Mouse (Mus musculus): Measurements from ENCODE around the gene Tm9sf1. TPM values are rescaled to one million over a fixed set of nuclear protein-coding genes. Genes with fewer than 3 reads are reported as not detected.
A peak's percentile ranks its signal among the peaks of the same experiment; 100 is the strongest.

The Tm9sf1 gene
- polyA plus RNA-seq, 1 experiment from 2014 or later = 126 TPM

DNA sequence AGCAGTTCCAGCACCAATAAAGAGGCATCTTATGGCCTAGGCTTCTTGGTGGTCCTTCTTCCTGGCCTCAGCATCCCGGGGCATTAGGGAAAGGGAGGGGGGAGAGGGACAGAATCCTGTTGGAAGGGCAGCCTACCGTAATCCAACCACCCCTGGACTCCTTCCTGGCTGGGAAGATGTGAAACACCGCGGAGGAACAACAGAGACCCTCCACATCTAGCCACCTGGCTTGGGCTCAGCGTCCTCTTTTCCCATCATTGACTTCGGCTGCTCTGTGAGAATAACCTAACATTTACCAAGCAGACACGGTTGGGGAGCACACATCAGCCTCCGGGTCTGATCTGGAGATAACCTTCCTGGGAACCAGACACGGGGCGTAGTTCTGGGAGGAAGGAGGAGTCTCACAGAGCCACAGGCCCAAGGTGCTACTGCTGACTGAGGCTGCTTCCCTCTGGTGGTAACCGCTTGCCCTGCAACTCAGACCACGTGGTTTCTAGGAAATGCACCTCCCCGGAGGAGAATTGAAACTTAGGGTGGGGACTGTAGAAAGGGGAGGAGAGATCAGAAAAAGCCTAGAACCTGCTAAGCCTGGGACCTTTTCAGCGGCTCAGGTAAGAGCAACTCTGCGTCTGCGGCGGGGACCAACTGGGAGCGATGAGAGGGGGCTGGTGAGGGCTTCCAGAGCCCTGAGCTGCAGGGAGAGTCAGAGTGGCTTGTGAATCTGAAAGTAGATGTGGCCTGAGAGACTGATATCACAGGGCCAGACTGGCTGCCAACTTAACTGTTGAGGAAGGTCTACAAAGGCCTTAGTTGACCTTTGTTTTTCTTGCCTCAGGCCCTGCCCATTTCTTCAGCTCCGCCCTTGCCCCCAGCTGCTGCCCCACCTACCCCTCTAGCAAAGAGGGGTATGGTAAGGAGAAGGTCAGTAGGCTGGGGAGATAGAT, 39.7 kb downstream of the Tm9sf1 start:
- H3K4me1 ChIP-seq = peaks cover 16% of the 10 kb centered on the region
- H3K9ac ChIP-seq = peak overlapping the region; percentile 33; the same call in 1 of the 2 replicates
- peak overlapping the region; percentile 39 for H3K4me3 ChIP-seq
- no peaks in the 10 kb centered on the region for H3K9me3 ChIP-seq
- peaks cover 65% of the 10 kb centered on the region for H3K36me3 ChIP-seq
- H3K27ac ChIP-seq = peak overlapping the region; percentile 76
- no peaks in the 10 kb centered on the region for H3K27me3 ChIP-seq
- peak; percentile 89 for ATAC-seq (ENCODE audit: borderline replicate concordance, extremely low read depth, low FRiP score, low TSS enrichment)
- 10% methylated on average over 19 of the region's 19 CpGs for WGBS
- H3K4me2 ChIP-seq = peak overlapping the region; percentile 61

DNA sequence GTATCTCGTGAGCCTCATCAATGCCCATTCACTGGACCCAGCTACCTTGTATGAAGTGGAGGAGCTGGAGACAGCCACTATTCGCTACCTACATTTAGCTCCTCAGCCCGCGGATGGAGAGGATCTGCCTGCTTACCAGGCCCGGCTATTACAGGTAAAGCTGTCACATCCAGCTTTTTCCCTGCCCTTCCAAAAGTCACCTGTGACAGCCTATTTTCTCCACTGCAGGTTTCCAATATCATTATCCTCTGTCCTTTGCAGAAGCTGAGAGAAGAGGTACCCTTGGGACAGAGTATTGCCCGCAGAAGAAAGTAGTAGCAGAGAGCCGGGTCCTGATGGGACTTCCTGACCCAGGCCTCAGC, 40.4 kb downstream of the Tm9sf1 start, which contains the start of gene Irf9:
TSS of gene Irf9 (plus strand) at position 301 of the 362 bp plus-strand sequence.
- peak within 1 kb of the TSS; percentile 33; the same call in 1 of the 2 replicates for H3K9ac ChIP-seq
- no peak for ATAC-seq (ENCODE audit: borderline replicate concordance, extremely low read depth, low FRiP score, low TSS enrichment)

DNA sequence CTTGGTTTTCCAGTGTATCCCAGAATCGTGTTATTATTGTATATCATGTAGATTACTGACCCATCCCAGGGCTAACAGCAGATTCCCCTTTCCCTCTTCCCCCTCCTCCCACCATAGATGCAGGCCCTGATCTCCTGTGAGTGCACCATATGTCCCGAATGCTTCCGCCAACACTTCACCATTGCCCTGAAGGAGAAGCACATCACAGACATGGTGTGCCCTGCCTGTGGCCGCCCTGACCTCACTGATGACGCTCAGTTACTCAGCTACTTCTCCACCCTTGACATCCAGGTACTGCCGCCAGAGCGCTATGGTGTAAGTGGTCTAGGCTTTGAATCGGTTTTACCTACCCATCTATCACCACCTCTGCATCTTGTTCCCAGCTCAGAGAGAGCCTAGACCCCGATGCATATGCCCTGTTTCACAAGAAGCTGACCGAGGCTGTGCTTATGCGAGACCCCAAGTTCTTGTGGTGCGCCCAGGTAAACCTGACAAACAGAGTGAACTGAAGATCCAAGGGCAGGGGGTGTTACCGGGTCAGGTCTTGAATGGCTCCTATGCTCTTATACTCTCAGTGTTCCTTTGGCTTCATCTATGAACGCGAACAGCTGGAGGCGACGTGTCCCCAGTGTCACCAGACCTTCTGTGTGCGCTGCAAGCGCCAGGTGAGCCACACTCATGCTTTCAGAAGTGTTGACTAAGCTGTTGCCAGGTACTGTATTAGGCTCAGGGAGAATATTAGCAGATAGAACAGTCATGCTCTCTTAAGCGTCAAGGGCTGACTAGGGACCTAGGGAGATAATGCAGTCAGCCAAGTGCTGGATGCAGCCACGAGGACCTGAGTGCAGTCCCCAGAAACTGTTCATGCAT, 44.9 kb downstream of the Tm9sf1 start:
- Histone ChIP-seq H3K36me3 (peaks cover 80% of the 10 kb centered on the region), H3K27me3 (no peaks in the 10 kb centered on the region), H3K4me3 (no peak overlapping the region), H3K4me2 (no peak overlapping the region), H3K9ac (no peak overlapping the region), H3K27ac (no peak overlapping the region), H3K9me3 (no peaks in the 10 kb centered on the region), H3K4me1 (peaks cover 5% of the 10 kb centered on the region; the same call in 1 of the 2 replicates)
- WGBS = 92% methylated on average over 21 of the region's 21 CpGs
- no peak for ATAC-seq (ENCODE audit: borderline replicate concordance, extremely low read depth, low FRiP score, low TSS enrichment)

More for the DNA sequence above, 40.4 kb downstream of the Tm9sf1 start, which contains the start of gene Irf9:
- Histone ChIP-seq H3K9me3 (no peaks in the 10 kb centered on the region), H3K4me3 (peak within 1 kb of the TSS; percentile 39), H3K27me3 (no peaks in the 10 kb centered on the region), H3K4me2 (peak within 1 kb of the TSS; percentile 61), H3K27ac (peak within 1 kb of the TSS; percentile 76), H3K4me1 (peaks cover 16% of the 10 kb centered on the region), H3K36me3 (peaks cover 64% of the 10 kb centered on the region)
- whole genome bisulfite sequencing = 79% methylated on average over 7 of the region's 7 CpGs

DNA sequence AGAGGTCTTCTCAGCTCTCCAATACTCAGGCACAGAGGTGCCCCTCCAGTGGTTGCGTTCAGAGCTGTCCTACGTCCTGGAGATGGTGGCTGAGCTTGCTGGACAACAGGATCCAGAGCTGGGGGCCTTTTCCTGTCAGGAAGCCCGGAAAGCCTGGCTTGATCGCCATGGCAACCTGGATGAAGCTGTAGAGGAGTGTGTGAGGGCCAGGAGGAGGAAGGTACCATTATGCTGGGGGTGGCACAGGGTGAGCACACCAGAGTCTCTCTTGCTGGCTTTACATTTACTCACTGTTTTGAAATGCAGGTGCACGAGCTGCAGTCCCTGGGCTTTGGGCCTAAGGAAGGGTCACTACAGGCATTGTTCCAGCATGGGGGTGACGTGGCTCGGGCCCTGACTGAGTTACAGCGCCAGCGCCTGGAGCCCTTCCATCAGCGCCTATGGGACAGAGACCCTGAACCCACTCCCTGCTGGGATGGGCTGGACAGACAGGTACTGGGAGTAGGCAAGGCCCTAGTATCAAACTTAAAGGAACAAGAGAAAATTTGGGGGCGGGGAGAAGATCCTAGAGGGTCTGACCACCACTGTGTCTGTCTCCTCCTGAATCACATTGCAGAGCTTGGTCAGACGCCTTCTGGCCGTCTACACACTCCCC, 47.4 kb downstream of the Tm9sf1 start:
- Histone ChIP-seq H3K9ac (no peak overlapping the region), H3K4me2 (no peak overlapping the region), H3K4me3 (no peak overlapping the region), H3K4me1 (peaks cover 17% of the 10 kb centered on the region), H3K36me3 (peaks cover 60% of the 10 kb centered on the region), H3K9me3 (no peaks in the 10 kb centered on the region), H3K27me3 (no peaks in the 10 kb centered on the region), H3K27ac (no peak overlapping the region)
- ATAC-seq (ENCODE audit: borderline replicate concordance, extremely low read depth, low FRiP score, low TSS enrichment) = no peak
- 74% methylated on average over 13 of the region's 13 CpGs for WGBS

DNA sequence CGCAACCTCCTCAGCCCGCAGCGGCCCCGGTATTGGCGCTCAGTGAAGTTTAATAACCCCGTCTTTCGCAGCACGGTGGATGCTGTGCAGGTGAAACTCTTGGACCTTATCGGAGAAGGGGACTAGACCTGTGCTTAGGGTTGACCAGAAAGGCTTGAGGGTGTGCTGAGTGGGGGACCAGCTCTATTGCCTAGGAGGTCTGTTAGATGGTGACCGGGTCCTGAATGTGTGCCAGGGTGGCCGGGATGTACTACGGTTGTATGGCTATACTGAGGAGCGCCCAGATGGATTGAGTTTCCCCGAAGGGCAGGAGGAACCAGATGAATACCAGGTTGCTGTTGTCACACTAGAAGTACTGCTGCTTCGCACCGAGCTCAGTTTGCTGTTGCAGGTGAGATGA, 51.4 kb downstream of the Tm9sf1 start:
- peak overlapping the region; percentile 80 for H3K9ac ChIP-seq

DNA sequence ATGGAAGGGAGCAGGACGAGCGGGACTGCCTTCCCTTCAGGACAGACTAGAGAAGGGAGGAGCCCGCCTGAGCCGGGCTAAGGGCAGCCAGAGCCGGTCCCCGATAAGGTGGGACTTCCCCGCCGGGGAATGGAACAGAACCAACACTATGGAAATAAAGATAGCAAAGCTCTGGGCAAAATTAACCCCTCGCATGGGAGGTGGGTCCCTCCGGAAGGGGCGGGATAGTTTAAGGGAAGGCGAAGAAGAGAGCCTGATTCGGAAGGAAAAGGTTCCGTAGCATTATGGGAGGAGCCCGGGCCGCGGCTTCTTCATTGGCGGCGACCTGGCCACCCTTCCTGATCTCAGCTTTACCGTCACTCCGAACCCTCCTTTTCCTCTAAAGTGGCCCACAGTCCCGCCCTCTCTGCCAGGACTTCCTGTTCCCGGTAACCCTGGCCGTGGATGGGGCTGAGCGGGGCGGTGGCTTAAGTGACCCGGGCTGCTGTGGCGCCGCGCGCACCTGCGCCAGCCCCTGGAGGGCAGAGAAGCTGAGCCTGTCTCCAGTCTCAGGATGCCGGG, 52.2 kb downstream of the Tm9sf1 start, which contains the start of gene Rnf31:
TSS of gene Rnf31 (plus strand) at position 378 of the 561 bp plus-strand sequence.
- H3K4me1 ChIP-seq = peaks cover 25% of the 10 kb centered on the region
- peak within 1 kb of the TSS; percentile 80 for H3K9ac ChIP-seq
- H3K27me3 ChIP-seq = no peaks in the 10 kb centered on the region
- peaks cover 28% of the 10 kb centered on the region for H3K36me3 ChIP-seq
- peak within 1 kb of the TSS; percentile 84 for H3K4me3 ChIP-seq
- peak within 1 kb of the TSS; percentile 99 for H3K27ac ChIP-seq
- peak within 1 kb of the TSS; percentile 93 for H3K4me2 ChIP-seq
- peak; percentile 90 for ATAC-seq (ENCODE audit: borderline replicate concordance, extremely low read depth, low FRiP score, low TSS enrichment)
- H3K9me3 ChIP-seq = no peaks in the 10 kb centered on the region
- WGBS = 0% methylated on average over 33 of the region's 33 CpGs

More for the DNA sequence above, 51.4 kb downstream of the Tm9sf1 start:
- H3K9me3 ChIP-seq = no peaks in the 10 kb centered on the region
- H3K4me2 ChIP-seq = peak overlapping the region; percentile 93
- peak overlapping the region; percentile 84 for H3K4me3 ChIP-seq
- H3K4me1 ChIP-seq = peaks cover 25% of the 10 kb centered on the region
- ATAC-seq (ENCODE audit: borderline replicate concordance, extremely low read depth, low FRiP score, low TSS enrichment) = no peak
- H3K27me3 ChIP-seq = no peaks in the 10 kb centered on the region
- peak overlapping the region; percentile 99 for H3K27ac ChIP-seq
- peaks cover 33% of the 10 kb centered on the region for H3K36me3 ChIP-seq
- WGBS = 4% methylated on average over 16 of the region's 16 CpGs

DNA sequence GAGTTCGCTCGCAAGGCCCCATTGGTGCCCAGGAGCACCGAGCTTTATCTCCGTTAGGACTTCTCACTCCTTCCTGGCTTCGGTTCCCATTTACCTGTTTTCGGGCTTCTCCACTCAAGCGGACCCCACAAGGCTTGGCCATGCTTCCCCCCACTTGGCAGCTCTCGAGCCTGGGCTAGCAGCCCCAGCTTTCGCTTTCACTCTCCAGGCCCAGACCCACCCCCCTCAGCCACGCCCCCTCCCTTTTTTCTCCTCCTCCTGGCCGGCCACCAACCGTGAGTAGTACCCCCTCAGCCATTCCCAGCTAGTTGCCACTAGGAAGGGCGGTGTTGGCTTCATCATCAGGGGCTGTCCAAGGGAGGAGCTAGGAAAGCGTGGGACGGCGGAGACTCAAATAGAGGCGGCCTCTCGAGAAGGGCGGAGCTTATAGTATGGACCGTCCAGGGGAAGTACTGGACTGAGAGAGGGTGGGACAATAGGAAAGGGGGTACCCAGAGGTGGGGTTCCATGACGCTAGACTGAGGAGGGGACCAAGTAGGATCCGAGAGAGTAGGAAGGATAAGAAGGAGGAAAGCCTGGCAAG, 52.8 kb downstream of the Tm9sf1 start, which contains the start of gene Psme2:
TSS of gene Psme2 (minus strand) at position 366 of the 583 bp plus-strand sequence.
- H3K4me3 ChIP-seq = peak within 1 kb of the TSS; percentile 84
- H3K4me1 ChIP-seq = peaks cover 25% of the 10 kb centered on the region
- ATAC-seq (ENCODE audit: borderline replicate concordance, extremely low read depth, low FRiP score, low TSS enrichment) = peak; percentile 97
- peaks cover 23% of the 10 kb centered on the region for H3K36me3 ChIP-seq
- H3K9me3 ChIP-seq = no peaks in the 10 kb centered on the region
- WGBS = under 1% methylated on average over 22 of the region's 22 CpGs
- peak within 1 kb of the TSS; percentile 93 for H3K4me2 ChIP-seq
- H3K9ac ChIP-seq = peak within 1 kb of the TSS; percentile 80
- no peaks in the 10 kb centered on the region for H3K27me3 ChIP-seq
- peak within 1 kb of the TSS; percentile 99 for H3K27ac ChIP-seq

DNA sequence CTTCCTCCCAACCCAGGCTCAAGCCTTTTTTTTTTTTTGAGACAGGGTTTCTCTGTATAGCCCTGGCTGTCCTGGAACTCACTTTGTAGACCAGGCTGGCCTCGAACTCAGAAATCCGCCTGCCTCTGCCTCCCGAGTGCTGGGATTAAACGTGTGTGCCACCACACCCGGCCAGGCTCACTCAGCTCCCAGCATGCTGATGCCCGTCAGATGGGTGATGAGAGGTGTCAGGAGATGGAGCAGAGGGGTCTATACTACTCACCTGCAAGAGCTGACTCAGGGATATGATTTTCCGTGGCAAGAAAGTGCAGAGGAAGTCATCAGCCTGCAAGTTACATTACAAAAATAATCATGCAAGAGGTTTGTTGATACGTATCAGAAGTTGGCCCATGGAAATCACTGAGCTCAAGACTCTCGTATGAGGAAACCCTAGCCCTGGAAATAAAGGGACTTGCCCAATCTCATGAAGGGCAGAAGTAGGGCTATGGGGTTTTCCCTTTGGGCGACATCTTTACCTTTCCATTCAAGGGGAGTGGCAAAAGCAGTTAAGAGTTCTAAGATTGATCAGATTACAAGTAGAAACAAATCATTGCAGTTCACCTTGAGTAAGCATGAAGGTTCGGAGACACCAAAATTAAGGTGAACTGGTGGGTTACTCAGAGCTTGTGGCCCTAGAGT, 53.7 kb downstream of the Tm9sf1 start:
- 78% methylated on average over 11 of the region's 11 CpGs for WGBS
- Histone ChIP-seq H3K4me2 (peak overlapping the region; percentile 93), H3K27me3 (peaks cover under 1% of the 10 kb centered on the region; the same call in 1 of the 2 replicates), H3K9me3 (no peaks in the 10 kb centered on the region), H3K9ac (peak overlapping the region; percentile 66), H3K27ac (peak overlapping the region; percentile 99; the same call in 1 of the 2 replicates), H3K36me3 (peaks cover 13% of the 10 kb centered on the region), H3K4me3 (peak overlapping the region; percentile 84), H3K4me1 (peaks cover 26% of the 10 kb centered on the region)
- ATAC-seq (ENCODE audit: borderline replicate concordance, extremely low read depth, low FRiP score, low TSS enrichment) = no peak

DNA sequence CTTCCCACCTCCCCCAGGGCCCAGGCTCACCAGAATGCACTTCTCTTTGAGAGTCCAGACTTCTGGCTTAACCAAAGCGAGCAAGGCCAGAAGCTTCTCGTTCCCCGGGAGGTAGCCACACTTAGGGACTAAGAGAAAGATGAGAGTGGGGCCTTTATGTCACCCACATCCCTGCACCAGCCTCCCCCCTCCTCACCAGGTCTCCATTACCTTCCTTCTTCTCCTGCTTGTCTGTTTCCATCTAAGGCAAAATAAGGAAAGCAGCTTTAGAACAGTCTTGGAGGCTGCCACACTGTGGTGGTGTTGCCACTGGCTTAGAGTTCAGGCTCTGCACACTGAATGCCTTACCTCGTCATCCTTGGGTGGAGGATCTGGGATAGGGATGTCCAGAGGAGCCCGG, 54.3 kb downstream of the Tm9sf1 start:
- peaks cover 32% of the 10 kb centered on the region for H3K4me1 ChIP-seq
- H3K4me2 ChIP-seq = no peak overlapping the region
- H3K27ac ChIP-seq = no peak overlapping the region
- WGBS = 89% methylated on average over 5 of the region's 5 CpGs
- no peaks in the 10 kb centered on the region for H3K9me3 ChIP-seq
- ATAC-seq (ENCODE audit: borderline replicate concordance, extremely low read depth, low FRiP score, low TSS enrichment) = no peak
- H3K4me3 ChIP-seq = no peak overlapping the region
- H3K9ac ChIP-seq = no peak overlapping the region
- H3K36me3 ChIP-seq = peaks cover 10% of the 10 kb centered on the region
- peaks cover 7% of the 10 kb centered on the region; the same call in 1 of the 2 replicates for H3K27me3 ChIP-seq

DNA sequence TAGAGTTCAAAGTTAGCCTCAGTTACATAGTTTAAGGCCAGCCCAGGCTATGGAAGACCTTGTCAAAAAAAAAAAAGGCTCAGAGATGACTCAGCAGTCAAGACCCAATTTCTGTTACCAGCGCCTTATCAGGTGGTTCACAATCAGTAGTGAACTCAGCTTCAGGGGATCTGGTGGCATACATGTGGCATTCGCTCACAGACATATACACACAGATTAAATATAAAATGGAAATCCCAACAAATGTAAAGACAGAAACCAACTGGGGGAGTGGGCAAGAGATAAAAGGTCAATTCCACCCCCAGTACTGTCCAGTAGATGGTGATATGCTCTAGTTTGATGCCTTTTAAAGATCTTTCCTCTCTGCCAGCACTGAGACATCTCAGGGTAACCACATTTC, 57.5 kb downstream of the Tm9sf1 start:
- Histone ChIP-seq H3K4me2 (no peak overlapping the region), H3K9me3 (no peaks in the 10 kb centered on the region), H3K27ac (no peak overlapping the region), H3K4me1 (peaks cover 16% of the 10 kb centered on the region), H3K36me3 (peaks cover 21% of the 10 kb centered on the region), H3K9ac (no peak overlapping the region), H3K4me3 (no peak overlapping the region), H3K27me3 (peaks cover 8% of the 10 kb centered on the region; the same call in 1 of the 2 replicates)
- no peak for ATAC-seq (ENCODE audit: borderline replicate concordance, extremely low read depth, low FRiP score, low TSS enrichment)
- WGBS = 87% methylated on average over 2 of the region's 2 CpGs
